Mouse (Mus musculus) lung, postnatal 36 days (tissue): ENCODE results near the gene Hgfac.

ENCODE experiments used
- DNase-seq: peaks from one replicate; pipeline ENCODE4 v3.0.0; 2022; ENCODE audit warnings: mixed read lengths

Hgfac gene

DNA sequence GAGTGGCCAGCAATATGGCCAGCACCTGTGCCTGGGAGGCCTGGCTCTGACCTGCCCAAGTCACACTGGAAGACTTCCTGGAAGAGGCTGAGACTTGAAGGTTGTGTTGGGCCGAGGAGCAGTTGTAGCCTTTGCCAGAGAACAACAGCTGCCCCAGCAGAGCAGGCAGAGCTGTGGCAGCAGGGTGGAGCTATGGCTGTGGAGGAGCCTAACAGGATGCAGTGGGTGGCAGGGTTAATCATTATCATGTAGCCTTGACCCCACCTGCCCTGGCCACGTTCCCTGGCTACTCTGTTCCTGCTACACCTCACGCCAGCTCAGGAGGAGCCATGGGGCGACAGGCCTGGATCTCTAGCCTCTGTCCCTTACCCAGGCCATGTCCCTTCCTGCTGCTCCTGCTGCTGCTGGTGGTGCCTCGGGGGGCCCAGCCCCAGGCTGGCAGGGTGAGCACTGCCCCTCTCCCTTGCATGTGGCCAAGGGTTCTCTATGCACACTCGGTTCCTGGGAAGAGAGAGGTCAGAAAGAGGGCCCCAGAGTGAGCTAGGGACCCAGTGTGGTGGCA lies at the start of gene Hgfac:
Gene Hgfac, plus strand, starts transcription at position 242 of the 562 bp plus-strand sequence.
- peak; percentile 63 for DNase-seq

DNA sequence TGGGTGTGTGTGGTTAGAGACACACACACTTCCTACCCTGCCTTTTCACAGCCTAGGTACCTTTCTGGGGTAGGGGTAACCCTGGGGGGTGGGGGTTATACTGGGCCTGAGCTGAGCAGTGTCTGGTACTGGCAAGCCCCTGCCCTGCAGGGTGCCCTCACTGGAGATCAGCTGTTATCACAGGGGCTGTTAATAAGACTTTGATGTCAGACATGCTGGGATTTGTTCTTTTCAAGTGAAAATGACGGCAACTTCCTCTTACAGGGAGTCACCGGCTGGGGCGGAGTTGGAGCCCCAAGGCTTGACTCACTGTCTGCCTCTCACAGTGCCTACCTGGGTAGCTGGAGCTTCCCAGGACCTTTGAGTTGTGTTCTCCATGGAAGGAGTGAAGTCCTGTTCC lies 42.6 kb upstream of the Hgfac start:
- no peak for DNase-seq

DNA sequence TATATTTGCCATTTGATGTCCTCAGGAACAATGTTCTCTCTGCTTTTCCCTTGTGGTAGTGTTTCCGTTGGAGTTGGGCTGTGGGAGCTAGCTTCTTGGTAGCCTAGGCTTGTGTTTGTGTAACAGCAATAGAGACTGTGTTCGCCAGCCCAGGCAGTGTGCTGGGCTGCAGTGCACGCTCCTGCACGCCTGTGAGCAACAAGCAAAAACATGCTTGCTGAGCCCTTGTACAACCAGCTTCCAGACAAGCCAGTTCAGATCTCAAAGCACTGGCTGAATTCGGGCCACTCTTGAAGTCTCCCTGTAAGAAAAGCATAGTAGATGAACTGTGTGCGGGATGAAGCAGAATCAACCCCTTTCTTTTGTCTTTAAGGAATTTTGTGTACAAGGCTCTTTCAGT lies 42.0 kb upstream of the Hgfac start:
- no peak for DNase-seq

DNA sequence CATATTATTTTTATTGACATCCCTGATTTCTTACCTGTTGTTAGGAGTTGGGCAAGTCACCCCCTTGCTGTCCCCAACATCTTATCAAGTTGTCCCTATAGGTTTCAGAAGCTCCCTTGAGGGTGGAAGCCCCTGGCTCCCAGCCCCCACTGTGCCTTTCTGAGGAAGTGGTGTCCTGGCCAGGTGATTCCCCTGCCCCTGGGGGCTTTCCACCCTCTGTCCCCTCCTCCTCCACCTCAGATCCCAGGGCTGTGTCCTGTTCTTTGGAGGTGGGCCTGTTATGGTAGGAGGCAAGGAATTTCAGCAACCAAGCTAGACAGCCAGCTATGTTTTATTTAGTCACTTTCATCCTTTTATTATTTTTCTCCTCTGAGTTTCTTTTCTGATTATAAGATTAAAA lies 41.0 kb upstream of the Hgfac start:
- DNase-seq, result no peak

DNA sequence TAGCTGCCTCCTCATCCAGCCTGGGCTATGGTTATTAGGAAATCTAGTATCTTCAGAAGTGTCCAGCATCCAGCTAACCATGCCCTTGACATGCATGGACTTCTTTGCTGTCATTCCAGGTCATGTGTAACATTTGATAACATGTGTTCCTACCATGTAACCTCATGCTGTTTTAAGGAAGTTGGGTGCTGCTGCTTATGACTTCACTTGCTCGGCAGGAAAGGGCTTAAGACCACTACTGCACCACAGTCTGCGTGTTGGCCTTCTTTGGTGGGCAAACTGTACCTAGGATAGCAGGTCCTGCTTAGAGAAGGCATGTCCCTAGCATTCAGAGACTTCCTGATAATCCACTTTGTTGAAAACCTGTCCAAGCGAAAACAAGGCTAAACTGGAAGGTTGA lies 40.2 kb upstream of the Hgfac start:
- no peak for DNase-seq

DNA sequence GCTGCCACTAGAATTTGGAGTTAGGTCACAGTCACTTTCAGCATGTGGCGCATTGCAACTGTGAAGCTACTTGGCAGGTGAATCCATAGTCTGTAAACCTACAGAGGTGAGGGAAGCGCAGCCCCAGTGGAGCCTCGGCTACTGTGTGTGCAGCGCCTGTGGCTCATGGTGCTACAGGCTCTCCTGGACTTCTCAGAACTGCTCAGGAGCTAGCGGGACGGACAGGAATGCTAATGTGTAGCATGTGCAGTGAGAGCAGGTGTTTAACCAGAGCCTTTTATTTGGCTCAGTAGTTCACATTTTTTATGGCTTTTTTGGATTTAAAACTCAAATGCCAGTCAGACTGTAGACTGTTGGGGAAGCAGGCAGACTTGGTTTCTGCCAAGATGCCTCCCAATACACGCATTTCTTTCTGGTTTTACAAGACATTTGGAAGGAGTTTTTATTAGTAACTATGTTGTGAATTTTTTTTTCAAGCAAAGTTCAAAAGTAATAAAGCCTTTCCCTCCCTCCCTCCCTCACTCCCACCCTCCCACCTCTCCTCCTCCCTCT lies 37.6 kb upstream of the Hgfac start:
- DNase-seq, result no peak

DNA sequence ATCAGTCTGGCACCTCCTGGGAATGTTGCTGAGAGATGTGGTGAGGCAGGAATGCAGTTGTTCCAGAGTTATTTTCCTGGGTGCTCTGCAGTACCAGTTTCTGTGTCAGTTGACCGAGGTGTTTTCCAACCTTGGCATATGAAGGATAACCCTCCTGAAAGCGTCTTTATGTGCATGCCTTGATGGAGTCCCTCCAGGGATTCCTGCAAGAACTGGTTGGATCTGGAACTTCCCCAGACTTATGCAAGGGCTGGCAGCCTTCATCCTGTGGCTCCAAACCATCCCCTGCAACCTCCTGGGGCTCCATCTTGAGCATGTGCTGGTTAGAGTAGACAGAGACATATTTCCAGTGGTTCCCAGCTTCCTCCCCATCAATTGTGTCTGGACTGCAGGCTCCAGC lies 36.5 kb upstream of the Hgfac start:
- no peak for DNase-seq

DNA sequence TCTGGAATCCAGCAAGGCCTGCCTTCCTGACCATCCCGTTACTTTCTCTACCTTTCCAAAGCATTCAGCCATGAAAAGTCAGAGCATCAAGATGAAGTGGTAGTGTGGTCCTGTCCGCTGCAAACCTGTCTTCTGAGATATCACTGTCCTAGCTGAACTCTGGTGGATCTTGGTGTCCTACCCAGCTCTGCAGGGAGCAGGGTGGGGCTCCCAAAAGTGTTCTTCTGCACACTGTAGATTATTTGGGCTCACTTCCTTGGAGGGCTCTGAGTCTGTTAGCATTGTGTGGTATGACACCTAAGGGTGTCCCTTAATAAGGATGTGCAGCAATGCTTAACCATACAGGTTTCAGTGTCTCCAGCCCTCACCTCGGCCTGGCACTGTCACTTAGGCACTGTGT lies 35.6 kb upstream of the Hgfac start:
- DNase-seq, result no peak

DNA sequence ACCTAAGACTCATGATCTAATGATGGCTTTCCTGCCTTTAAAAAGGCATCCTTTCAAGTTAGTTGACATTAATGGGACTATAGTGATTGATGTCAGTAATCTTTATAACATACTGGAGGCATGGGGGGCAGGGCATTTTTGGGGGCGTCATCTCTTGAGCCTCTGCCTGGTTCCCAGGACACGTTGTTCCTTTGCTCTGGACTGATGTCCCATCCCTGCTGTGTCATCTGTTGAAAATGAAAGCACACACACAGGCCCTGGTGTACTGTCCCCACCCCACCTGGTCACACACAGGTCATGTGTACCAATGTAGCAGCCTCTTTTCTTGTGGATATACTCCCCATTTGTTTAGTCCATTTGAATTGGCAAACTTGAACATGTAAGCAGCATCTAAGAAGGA lies 34.7 kb upstream of the Hgfac start:
- DNase-seq, result peak; percentile 56

DNA sequence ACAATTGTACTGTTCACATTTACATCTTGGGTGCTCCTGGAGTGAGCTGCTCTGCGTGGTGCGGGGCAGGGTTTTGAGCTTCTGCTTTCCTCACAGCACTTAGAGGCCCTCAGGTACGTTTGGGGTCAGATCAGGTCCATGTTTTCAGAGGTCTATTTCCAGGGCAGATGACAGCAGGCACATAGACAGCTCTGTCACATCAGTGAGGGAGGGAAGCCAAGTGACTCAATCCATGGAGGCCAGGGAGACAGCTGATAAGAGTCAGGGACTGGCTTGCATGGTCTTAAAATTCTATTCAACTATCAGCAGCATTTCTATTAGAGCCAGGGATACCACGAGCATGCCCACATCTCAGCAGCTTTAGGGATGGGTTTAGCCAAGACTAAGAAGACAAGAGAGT lies 32.1 kb upstream of the Hgfac start:
- no peak for DNase-seq

DNA sequence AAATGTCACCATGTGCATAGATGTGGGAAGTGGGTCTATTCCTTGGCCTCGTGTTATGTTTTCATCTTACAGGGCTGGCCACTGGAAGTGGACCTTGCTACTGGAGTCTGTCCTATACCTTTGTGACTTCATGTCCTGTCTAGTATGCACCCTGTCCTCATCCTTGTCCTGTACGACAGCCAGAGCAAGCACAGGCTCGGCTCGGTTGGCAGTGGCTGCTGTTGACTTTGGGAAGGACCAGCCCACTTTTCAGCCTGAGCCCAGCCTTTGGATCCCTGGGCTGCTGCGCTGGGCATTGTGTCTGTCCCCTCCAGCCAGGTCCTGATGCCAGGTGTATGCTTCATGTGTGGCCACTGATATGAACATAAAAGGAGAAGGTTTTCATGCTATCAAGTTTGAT lies 30.7 kb upstream of the Hgfac start:
- peak; percentile 30 for DNase-seq

DNA sequence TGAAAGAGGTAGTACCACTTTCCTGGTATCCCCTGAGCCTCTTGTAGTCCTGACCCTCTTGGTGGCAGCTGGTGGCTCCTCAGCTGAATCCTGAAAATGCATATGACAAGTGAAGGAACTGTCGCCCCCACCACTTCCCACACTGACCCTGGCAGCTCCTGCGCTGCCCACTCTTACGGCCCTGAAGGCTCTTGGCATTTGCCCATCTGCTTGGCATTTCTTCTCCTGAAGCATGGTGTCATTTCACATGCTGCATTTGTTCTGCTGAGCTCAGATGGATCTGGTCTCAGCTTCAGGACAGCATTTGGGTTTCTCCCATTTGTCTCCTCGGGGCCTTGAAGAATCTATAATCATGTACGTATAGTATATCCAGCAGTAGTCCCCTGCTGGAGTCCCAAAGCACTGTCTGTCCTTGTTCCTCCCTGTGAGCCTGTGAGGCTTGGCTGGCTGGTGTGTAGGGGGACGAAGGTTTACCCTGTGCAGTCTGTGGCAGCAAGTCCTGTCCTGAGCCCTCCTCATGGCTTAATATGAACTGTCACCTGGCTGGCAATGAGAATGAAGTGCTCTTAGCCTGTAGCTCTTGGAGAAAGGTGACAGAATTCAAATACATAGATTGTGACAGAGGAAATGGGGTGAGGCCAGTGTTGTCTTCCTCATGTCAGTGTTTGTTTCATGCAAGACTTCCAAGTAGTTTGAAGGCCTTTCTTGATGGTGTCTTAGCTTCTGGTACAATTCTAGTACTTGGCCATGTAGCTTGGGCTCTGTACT lies 30.0 kb upstream of the Hgfac start:
- DNase-seq, result no peak

DNA sequence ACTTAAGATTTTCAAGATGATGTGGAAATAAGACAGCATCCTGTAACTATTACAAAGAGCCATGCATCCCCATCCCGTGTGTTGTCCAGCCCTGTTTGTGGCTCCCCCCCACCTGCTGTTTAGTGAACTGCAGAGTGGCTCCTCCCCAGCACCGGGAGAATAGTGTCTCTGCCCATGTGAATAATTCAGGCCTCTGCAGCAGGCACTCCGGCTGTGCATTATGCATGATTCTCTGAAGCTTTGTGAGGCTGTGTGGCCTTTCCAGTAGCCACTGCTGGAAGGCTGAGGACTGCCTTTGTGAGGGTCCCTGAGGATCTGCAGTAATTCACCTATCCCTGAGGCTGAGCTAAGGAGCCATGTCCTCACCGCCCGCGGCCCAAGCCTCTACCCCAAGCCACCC lies 27.3 kb upstream of the Hgfac start:
- DNase-seq, result no peak

DNA sequence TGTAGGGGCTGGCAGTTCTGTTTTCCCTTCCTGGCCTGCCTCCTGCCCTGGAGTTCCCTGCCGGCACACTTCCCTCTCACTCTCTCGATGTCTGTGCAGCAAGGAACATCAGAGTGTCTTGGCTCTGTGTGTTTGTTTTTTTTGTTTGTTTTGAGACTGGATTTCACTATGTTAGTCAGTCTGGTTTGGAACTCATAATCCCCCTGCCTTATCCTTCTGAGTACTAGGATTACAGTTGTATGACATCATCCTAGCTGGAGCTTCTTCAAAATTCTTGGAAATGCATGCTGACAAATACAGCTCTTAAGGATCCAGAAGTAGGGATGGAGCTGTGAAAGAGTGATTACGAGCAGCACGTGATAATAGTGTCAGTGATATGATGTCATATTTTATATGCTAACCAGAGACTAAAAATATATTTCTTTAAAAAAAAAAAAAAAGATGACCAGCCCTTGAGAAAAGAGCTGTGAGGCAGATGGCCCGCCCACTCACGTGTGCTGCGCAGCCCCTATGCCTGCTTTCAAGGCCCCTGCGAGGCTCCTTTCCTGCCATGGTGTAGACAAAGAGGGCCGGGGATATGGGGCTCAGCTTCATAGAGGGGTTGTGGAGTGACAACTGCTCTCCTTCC lies 21.5 kb upstream of the Hgfac start:
- no peak for DNase-seq

DNA sequence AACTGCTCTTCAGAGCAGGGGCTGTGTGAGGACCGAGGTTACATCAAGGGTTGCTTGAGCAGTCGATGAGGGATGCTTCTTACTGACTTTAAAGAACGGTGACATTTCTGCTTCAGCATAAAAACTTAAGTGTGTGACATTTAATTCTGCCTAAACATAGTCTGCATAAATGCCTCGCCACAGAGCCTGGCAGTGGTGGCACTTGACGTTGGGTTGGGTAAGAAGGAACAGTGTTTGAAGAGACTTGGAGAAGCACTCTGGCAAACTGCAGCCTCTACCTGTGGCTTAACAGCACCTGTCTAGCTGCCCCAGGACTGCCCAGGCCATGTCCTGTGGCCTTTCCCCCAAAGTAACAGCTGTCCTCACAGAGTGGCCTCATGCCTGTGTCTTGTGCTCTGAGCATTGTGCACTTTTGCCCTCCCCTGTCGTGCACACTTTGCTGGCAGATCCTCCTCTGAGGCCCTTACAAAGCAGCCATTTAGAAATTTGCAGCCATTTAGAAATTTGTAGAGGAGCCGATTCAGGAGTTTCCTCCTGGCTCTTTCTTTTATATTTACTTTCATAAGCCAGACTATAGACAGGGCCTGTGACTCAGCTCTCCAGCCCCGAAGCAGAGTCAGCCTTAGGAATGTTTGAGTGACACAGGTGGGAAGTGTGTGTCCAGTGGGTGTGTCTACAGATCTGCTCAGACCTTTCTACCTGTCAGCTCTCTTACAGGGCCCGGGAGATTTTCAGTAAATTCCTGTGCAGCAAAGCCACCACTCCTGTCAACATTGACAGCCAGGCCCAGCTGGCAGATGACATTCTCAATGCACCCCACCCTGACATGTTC lies 20.7 kb upstream of the Hgfac start:
- peak; percentile 37 for DNase-seq

DNA sequence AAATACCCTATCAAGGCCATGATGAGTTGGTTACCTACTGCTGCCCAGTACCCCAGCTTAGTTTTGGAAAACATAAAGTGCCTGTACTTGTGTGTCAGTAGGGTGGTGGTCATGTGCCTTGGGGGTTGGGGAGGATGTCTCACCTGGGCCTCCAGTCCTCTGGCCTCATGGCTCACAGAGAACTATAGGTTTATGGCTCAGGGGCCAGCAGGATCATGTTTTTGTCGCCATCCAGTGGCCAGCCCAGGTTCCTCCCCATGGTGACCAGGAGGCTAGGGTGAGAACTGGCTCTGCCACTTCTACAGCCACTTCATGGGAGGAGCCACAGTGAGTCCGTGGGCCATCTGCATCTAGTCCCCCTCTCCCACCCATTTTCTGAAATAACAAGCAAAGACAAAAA lies 16.3 kb upstream of the Hgfac start:
- peak; percentile 81 for DNase-seq

DNA sequence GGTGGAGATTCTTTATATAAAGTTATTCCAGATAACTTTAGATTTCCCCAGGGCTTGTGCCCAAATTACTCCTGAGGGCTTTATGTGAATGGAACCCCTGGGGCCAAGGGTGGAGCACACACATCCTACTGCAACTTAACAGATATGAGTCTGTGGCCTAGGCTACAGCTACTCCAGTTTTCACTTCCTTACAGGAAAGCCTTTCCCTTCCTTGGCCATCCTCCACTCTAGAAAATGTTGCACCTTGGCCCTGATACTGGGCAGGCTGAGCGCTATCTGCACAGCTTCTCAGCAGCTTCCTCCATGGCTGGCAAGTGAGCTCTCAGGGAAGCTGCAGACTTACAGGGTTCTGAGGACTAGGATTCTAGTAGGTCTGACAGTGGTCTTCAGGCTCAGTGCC lies 12.0 kb upstream of the Hgfac start:
- no peak for DNase-seq

DNA sequence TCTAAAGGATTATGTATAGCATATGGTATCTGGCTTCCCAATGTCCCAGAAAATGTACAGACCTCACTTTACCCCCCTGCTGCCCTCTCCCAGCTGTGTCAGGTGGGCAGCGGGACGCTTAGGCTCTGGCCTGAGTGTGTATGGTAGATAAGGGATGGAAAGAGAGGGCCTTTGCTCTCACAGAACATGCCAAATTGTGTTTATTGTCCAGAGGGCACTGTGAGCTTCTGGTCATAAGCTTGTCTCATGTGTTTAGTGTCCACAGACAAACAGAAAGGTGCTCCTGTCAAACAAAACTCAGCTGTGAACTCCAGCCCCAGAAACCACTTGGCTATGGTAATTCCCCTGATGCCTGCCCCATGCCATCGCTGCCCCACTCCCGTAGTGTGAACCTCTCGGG lies 11.6 kb upstream of the Hgfac start:
- DNase-seq, result no peak

DNA sequence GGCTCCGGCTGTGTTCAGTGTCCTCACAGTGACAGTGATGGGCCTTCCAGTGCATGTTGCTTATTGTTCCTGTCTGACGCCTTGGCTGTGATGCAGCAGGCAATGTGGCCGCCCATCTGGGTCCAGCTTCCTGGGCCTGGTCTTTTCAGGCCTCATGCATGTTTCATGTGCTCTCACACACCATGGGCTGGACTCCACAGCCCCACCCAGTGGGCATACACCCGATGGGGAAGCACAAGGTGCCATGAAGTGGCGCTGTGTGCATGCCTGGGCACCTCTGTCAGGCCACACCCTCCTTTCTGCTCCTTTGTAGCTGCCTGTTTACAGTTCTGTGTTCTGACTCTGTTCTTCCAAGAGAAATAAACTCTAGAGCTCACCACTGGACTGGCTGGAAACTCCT lies 8.2 kb upstream of the Hgfac start:
- peak; percentile 73 for DNase-seq

DNA sequence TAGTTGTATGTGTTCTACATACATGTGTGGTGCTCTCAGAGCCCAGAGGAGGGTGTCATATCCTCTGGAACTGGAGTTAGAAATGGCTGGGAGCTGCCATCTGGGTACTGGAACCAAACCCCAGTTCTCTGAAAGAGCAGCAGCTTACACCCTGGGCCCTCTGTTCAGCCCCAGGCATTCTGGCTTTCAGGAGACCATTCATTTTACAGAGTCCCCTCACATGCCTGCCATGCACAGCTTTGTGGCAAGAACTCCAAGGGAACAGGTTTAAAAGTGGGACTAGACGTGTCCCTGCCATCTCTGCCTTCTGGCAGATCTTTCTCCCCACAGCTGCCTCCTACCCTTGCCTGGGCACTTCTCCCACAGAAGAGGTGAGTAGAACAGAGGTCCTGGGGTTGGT lies 7.7 kb upstream of the Hgfac start:
- DNase-seq, result no peak

DNA sequence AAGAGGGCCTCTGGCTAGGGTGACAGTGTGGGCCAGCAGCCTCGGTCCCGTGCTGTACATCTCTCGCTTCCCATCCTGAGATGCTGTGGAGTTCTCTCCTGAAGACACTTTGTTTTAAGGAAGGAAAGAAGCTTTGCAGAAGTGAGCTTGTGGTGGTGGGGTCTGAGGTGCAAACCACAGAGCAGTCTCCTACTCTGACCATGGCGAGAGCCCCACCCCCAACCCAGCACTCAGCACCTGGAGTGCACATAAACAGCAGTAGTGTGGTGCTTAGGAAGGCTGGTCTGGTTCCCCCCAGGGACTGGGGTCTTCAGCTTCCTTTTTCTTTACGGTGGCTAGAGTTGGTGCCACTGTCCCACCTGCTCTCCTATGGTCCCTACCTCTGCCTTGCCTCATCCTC lies 6.2 kb upstream of the Hgfac start:
- no peak for DNase-seq

DNA sequence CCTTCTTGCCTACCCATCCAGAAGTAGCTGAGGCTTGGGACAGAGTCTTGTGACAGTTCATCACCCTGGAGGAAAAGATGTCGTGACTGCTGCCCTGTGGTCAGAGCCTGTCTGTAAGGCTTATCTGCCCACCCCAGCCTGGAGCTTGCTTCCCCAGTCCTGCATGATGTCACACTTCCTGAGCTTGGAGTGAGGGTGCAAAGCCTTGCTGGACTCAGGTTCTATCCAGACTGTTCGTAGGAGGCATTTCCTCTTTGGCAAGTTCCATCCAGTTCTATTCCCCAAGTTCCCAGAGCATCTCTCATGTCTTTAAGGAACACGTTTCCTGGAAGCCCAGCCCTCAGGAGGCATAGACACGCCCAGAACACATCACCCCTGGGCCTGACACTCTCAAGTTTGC lies 5.5 kb upstream of the Hgfac start:
- peak; percentile 65 for DNase-seq

DNA sequence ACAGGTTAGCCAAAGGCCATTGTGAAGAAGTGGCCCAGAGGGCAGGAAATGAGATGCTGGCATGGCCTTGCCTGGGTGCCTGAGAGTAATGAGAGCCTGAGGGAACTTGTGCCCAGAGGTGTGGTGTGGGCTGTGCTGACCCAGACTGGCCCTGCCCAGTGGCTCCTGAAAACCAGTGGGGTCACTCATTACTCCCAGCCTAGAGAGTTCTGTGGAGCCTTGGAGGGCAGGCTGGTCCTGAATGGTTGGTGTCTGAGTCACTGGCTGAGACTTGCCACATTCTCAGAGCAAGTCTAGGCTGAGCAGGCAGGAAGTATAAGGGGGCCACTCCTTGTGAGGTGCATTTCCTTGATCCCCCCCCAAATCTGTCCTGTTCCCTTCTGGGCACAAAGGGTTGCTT lies 3.9 kb upstream of the Hgfac start:
- DNase-seq, result peak; percentile 15
